Mouse (Mus musculus) heart, embryonic 13.5 days (tissue): Measurements from ENCODE around the gene Sufu. TPM values are rescaled to one million over a fixed set of nuclear protein-coding genes. Genes with fewer than 3 reads are reported as not detected.

Experiments used
- ATAC-seq: fragments of 200-750 bp; cut with Nextera tagmentation; 2 replicates; pipeline ENCODE4 v1.8.0; 2017; ENCODE audit warnings: moderate TSS enrichment; ENCODE audit not compliant: insufficient number of reproducible peaks, low FRiP score, low TSS enrichment; ENCODE audit errors: extremely low read depth
- H3K27ac ChIP-seq: fragments of 300-500 bp; sonication (generic); replicated peaks from 2 replicates; pipeline ENCODE4 v1.5.1; 2015; ENCODE audit warnings: moderate library complexity, mild to moderate bottlenecking, inconsistent platforms
- H3K27me3 ChIP-seq: fragments of 300-500 bp; sonication (generic); replicated peaks from 2 replicates; pipeline ENCODE4 v1.6.1; 2015; ENCODE audit warnings: mild to moderate bottlenecking, inconsistent platforms
- H3K36me3 ChIP-seq: fragments of 300-500 bp; sonication (generic); 2 replicates; pipeline ENCODE4 v1.6.1; 2015; ENCODE audit warnings: mild to moderate bottlenecking, inconsistent platforms
- H3K4me1 ChIP-seq: fragments of 300-500 bp; sonication (generic); 2 replicates; pipeline ENCODE4 v1.6.1; 2015; ENCODE audit warnings: inconsistent platforms
- H3K4me2 ChIP-seq: fragments of 300-500 bp; sonication (generic); 2 replicates; pipeline ENCODE4 v1.6.1; 2015; ENCODE audit warnings: inconsistent platforms, mild to moderate bottlenecking, moderate library complexity
- H3K4me3 ChIP-seq: fragments of 300-500 bp; sonication (generic); 2 replicates; pipeline ENCODE4 v1.5.1; 2015; ENCODE audit warnings: moderate library complexity, mild to moderate bottlenecking, inconsistent platforms
- H3K9ac ChIP-seq: fragments of 300-500 bp; sonication (generic); 2 replicates; pipeline ENCODE4 v1.6.1; 2015; ENCODE audit warnings: inconsistent platforms, mild to moderate bottlenecking, moderate library complexity
- H3K9me3 ChIP-seq: fragments of 300-500 bp; sonication (generic); 2 replicates; pipeline ENCODE4 v1.6.1; 2016; ENCODE audit warnings: inconsistent platforms
- WGBS: fragments of 180-500 bp; shearing (Covaris S2); methylation state at CpG from one replicate; pipeline ENCODE4 v1.1.7; 2015; ENCODE audit warnings: mixed read lengths; 5-methylcytosine and 5-hydroxymethylcytosine counted together
- polyA plus RNA-seq: library from polyadenylated mRNA; unstranded; fragments of >200 nt; fragmentation: Nextera tagmentation; extraction: Ambion mirVana; gene quantifications from 2 replicates; pipeline ENCODE4 v1.2.1, GENCODE M21; 2015

Gene Sufu
- 18.4 and 19.3 TPM in 2 replicates for polyA plus RNA-seq

- Histone ChIP-seq H3K9me3 (no peaks in the 10 kb centered on the region), H3K27me3 (no peaks in the 10 kb centered on the region), H3K27ac (peak within 1 kb of the TSS; percentile 90), H3K4me1 (peaks cover 55% of the 10 kb centered on the region), H3K4me3 (peak within 1 kb of the TSS; percentile 95), H3K4me2 (peak within 1 kb of the TSS; percentile 97), H3K36me3 (peaks cover 15% of the 10 kb centered on the region), H3K9ac (peak within 1 kb of the TSS; percentile 95)
- 1% methylated on average over 57 of the region's 57 CpGs for WGBS
- ATAC-seq = peak; percentile 87
These were observed at the start of gene Sufu for GRCm38 (mm10) chr19:46396686-46397435. Gene Sufu (plus strand): TSS chr19:46396896.

- Histone ChIP-seq H3K4me1 (peaks cover 23% of the 10 kb centered on the region), H3K27me3 (peaks cover 57% of the 10 kb centered on the region)
- 91% methylated on average over 1 of the region's 1 CpGs for WGBS
These were observed 49.5 kb upstream of the Sufu start for GRCm38 (mm10) chr19:46347146-46347545.

DNA sequence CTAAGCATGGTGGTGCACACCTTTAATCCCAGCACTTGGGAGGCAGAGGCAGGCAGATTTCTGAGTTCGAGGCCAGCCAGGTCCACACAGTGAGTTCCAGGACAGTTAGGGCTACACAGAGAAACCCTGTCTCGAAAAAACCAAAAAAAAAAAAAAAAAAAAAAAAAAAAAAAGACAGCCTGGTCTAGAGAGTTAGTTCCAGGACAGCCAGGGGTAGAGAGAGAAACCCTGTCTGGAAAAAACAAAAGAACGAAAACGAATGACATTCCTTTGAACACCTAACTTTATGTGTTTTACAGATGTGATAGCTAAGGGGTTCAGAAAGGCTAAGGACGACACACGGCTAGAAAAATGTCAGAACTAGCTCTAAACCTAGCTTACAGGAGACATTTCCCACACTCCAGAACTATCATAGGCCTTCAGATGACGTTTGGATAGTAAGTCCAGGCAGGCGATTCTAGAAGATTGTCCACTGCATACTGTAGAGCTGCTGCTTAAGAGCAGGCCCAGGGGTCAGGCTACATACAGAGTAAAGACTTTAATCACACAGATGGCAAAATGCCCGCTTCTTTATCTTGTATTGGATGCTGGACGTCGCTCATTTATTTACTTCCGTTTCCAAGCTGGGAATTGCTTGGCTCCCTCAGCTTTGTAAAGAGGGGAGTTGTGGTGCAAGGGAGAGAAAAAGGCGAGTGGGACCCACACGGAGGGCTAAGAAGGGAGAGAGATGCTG lies 48.6 kb upstream of the Sufu start:
- Histone ChIP-seq H3K27ac (peak overlapping the region; percentile 77), H3K27me3 (peaks cover 62% of the 10 kb centered on the region), H3K9ac (peak overlapping the region; percentile 88), H3K9me3 (no peaks in the 10 kb centered on the region), H3K4me3 (peak overlapping the region; percentile 72), H3K4me2 (peak overlapping the region; percentile 96), H3K36me3 (no peaks in the 10 kb centered on the region), H3K4me1 (peaks cover 23% of the 10 kb centered on the region)
- no peak for ATAC-seq
- 29% methylated on average over 14 of the region's 14 CpGs for WGBS

More at GRCm38 (mm10) chr19:46347146-46347545, 49.5 kb upstream of the Sufu start:
- no peak for ATAC-seq
- Histone ChIP-seq H3K36me3 (no peaks in the 10 kb centered on the region), H3K27ac (no peak overlapping the region), H3K9ac (no peak overlapping the region), H3K4me3 (no peak overlapping the region), H3K4me2 (no peak overlapping the region), H3K9me3 (no peaks in the 10 kb centered on the region)

DNA sequence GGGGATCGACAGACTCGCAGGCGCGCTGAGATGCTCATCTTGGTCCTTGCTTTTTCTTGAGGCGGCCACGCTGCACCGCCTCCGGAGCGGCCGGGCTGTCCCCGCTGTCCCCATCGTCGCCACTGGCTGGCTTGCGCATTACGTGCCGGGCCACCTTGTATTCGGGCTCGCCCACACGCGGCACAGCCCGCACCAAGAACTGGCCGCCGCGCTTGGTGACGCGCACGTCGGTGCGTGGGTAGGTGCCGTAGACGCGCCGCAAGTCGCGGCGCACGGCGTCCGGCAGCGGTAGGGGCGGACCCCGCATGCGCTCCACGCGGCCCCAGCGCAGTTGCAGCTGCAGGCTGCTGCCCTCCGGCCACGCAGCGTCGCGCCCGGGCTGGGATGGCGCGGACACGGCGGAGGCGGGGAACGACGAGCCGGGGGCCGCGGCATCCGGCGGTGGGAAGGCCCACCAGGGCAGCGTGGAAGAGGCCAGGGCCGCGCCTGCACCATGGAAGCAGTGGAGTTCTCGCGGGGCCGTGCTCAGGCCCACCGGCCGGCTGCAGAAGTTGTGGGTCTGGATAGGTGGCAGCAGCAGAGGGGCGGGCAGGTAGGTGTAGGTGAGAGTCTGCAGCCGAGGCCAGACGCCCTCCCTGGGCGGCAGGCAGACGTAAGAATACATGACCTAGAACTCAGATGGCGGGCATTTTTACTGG lies 47.8 kb upstream of the Sufu start:
- peak overlapping the region; percentile 88 for H3K9ac ChIP-seq
- H3K4me2 ChIP-seq = peak overlapping the region; percentile 96
- H3K9me3 ChIP-seq = no peaks in the 10 kb centered on the region
- H3K27ac ChIP-seq = peak overlapping the region; percentile 77
- peak; percentile 55; the same call in 1 of the 2 replicates for ATAC-seq
- peak overlapping the region; percentile 72 for H3K4me3 ChIP-seq
- H3K27me3 ChIP-seq = peaks cover 60% of the 10 kb centered on the region
- no peaks in the 10 kb centered on the region for H3K36me3 ChIP-seq
- under 1% methylated on average over 78 of the region's 78 CpGs for WGBS
- H3K4me1 ChIP-seq = peaks cover 23% of the 10 kb centered on the region

DNA sequence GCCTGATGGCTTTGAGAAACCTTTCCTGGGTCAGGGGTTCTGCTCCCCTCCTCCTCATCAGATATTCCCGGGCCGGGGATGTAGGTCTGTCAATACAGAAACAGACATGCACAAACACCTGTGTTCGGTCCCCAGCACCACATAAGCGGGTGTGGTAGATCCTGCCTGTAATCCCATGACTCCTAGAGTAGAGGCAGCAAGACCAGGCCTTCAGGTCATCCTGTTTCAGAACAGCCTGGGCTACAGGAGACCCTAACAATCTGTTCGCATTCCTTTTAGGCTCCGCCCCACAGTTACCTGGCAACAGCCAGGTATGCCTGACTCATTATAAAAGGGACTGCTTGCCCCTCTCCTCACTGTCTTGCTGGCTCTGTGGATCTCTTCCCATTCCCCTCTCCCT lies 47.1 kb upstream of the Sufu start:
- H3K9ac ChIP-seq = peak overlapping the region; percentile 88
- peak overlapping the region; percentile 96 for H3K4me2 ChIP-seq
- no peak overlapping the region for H3K27ac ChIP-seq
- ATAC-seq = no peak
- peak overlapping the region; percentile 72 for H3K4me3 ChIP-seq
- 24% methylated on average over 6 of the region's 6 CpGs for WGBS
- H3K9me3 ChIP-seq = no peaks in the 10 kb centered on the region
- H3K27me3 ChIP-seq = peaks cover 53% of the 10 kb centered on the region
- H3K36me3 ChIP-seq = no peaks in the 10 kb centered on the region
- peaks cover 23% of the 10 kb centered on the region for H3K4me1 ChIP-seq

GRCm38 (mm10) chr19:46350168-46350932 lies 46.3 kb upstream of the Sufu start, which contains the start of gene 2310034G01Rik:
Gene 2310034G01Rik (minus strand): TSS chr19:46350302.
- H3K27me3 ChIP-seq = peaks cover 46% of the 10 kb centered on the region
- no peak for ATAC-seq

GRCm38 (mm10) chr19:46356701-46357138 lies 40.0 kb upstream of the Sufu start:
- no peak overlapping the region for H3K27ac ChIP-seq
- peak; percentile 71; the same call in 1 of the 2 replicates for ATAC-seq
- H3K4me2 ChIP-seq = peak overlapping the region; percentile 79
- H3K9ac ChIP-seq = peak overlapping the region; percentile 77
- H3K4me1 ChIP-seq = peaks cover 18% of the 10 kb centered on the region
- H3K9me3 ChIP-seq = no peaks in the 10 kb centered on the region
- peaks cover 36% of the 10 kb centered on the region for H3K27me3 ChIP-seq
- WGBS = under 1% methylated on average over 29 of the region's 29 CpGs
- H3K36me3 ChIP-seq = no peaks in the 10 kb centered on the region
- H3K4me3 ChIP-seq = peak overlapping the region; percentile 64

More at GRCm38 (mm10) chr19:46350168-46350932, 46.3 kb upstream of the Sufu start, which contains the start of gene 2310034G01Rik:
- Histone ChIP-seq H3K4me3 (peak within 1 kb of the TSS; percentile 72), H3K4me2 (peak within 1 kb of the TSS; percentile 96), H3K27ac (peak within 1 kb of the TSS; percentile 77; the same call in 1 of the 2 replicates), H3K9ac (peak within 1 kb of the TSS; percentile 88), H3K9me3 (no peaks in the 10 kb centered on the region), H3K36me3 (no peaks in the 10 kb centered on the region), H3K4me1 (peaks cover 23% of the 10 kb centered on the region)
- 48% methylated on average over 10 of the region's 10 CpGs for WGBS

GRCm38 (mm10) chr19:46357344-46358280 lies 39.1 kb upstream of the Sufu start:
- H3K9me3 ChIP-seq = no peaks in the 10 kb centered on the region
- no peaks in the 10 kb centered on the region for H3K36me3 ChIP-seq
- H3K27ac ChIP-seq = peak overlapping the region; percentile 29; the same call in 1 of the 2 replicates
- ATAC-seq = no peak
- peak overlapping the region; percentile 64 for H3K4me3 ChIP-seq
- peaks cover 18% of the 10 kb centered on the region for H3K4me1 ChIP-seq
- WGBS = 16% methylated on average over 25 of the region's 25 CpGs
- H3K4me2 ChIP-seq = peak overlapping the region; percentile 79
- peaks cover 29% of the 10 kb centered on the region for H3K27me3 ChIP-seq
- H3K9ac ChIP-seq = peak overlapping the region; percentile 77

GRCm38 (mm10) chr19:46358381-46358780 lies 38.3 kb upstream of the Sufu start:
- Histone ChIP-seq H3K36me3 (no peaks in the 10 kb centered on the region), H3K27me3 (peaks cover 24% of the 10 kb centered on the region), H3K4me1 (peaks cover 18% of the 10 kb centered on the region), H3K4me3 (no peak overlapping the region), H3K4me2 (peak overlapping the region; percentile 79; the same call in 1 of the 2 replicates), H3K27ac (no peak overlapping the region; the same call in 1 of the 2 replicates), H3K9ac (no peak overlapping the region), H3K9me3 (no peaks in the 10 kb centered on the region)
- 57% methylated on average over 4 of the region's 4 CpGs for WGBS
- no peak for ATAC-seq
